Mouse (Mus musculus): Measurements from ENCODE around the gene Rgl1. TPM values are rescaled to one million over a fixed set of nuclear protein-coding genes. Genes with fewer than 3 reads are reported as not detected.

Gene Rgl1
- polyA plus RNA-seq, 1 experiment from 2014 or later: 26.3 TPM

DNA sequence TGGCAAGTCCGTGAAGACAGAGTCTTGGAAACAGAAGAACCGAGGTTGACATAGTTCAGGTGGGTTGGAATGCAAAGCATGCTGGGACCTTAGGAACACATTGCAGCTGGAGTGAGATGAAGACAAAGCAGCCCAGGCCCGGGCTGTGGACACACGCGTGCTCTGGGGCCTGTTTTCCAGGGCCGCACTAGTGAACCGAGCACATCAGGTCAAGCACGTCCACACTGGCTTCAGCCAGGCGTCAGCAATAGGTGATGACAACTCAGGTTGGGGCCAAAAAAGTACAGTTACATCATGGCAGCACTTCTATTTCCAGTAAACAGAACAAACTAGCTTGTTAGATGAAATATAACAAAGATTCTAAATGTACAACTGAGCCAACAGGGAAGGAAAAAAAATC, 27.4 kb downstream of the Rgl1 start:
- Histone ChIP-seq H3K4me2 (no peak overlapping the region), H3K27me3 (replicated peaks; ENCODE audit: control insufficient read depth, insufficient read depth, low read length) (no peaks in the 10 kb centered on the region), H3K36me3 (ENCODE audit: control insufficient read depth, insufficient read depth, low read length) (no peaks in the 10 kb centered on the region), H3K9me3 (ENCODE audit: control insufficient read depth, low read length) (no peaks in the 10 kb centered on the region), H3K4me3 (ENCODE audit: low read depth, low read length) (no peak overlapping the region), H3K9ac (ENCODE audit: low read depth, low read length) (no peak overlapping the region), H3K4me1 (replicated peaks; ENCODE audit: control insufficient read depth, insufficient read depth, low read length) (no peaks in the 10 kb centered on the region), H3K27ac (ENCODE audit: low read depth, low read length) (no peak overlapping the region)
- ATAC-seq (replicated peaks; ENCODE audit: low FRiP score): no peak
- DNase-seq (ENCODE audit: low spot score): no peak
- 88% methylated on average over 9 of the region's 9 CpGs for WGBS

- Histone ChIP-seq H3K27me3 (replicated peaks; ENCODE audit: control insufficient read depth, insufficient read depth, low read length) (no peaks in the 10 kb centered on the region), H3K36me3 (ENCODE audit: control insufficient read depth, insufficient read depth, low read length) (no peaks in the 10 kb centered on the region), H3K4me2 (no peak overlapping the region), H3K9me3 (ENCODE audit: control insufficient read depth, low read length) (no peaks in the 10 kb centered on the region), H3K4me1 (replicated peaks; ENCODE audit: control insufficient read depth, insufficient read depth, low read length) (no peaks in the 10 kb centered on the region), H3K27ac (ENCODE audit: low read depth, low read length) (no peak overlapping the region), H3K4me3 (ENCODE audit: low read depth, low read length) (no peak overlapping the region), H3K9ac (ENCODE audit: low read depth, low read length) (no peak overlapping the region)
- 32% methylated on average over 4 of the region's 5 CpGs for WGBS
- no peak for DNase-seq (ENCODE audit: low spot score)
- no peak for ATAC-seq (replicated peaks; ENCODE audit: low FRiP score)
These were observed 38.4 kb downstream of the Rgl1 start for GRCm38 (mm10) chr1:152727604-152728236.

- no peak overlapping the region for H3K27ac ChIP-seq (ENCODE audit: low read depth, low read length)
- DNase-seq (ENCODE audit: low spot score) (no peak), ATAC-seq (replicated peaks; ENCODE audit: low FRiP score) (no peak)
- H3K9ac ChIP-seq (ENCODE audit: low read depth, low read length): no peak overlapping the region
- H3K4me2 ChIP-seq: no peak overlapping the region
- H3K9me3 ChIP-seq (ENCODE audit: control insufficient read depth, low read length): no peaks in the 10 kb centered on the region
- no peaks in the 10 kb centered on the region for H3K36me3 ChIP-seq (ENCODE audit: control insufficient read depth, insufficient read depth, low read length)
- H3K4me3 ChIP-seq (ENCODE audit: low read depth, low read length): no peak overlapping the region
- 68% methylated on average over 3 of the region's 3 CpGs for WGBS
- no peaks in the 10 kb centered on the region for H3K27me3 ChIP-seq (replicated peaks; ENCODE audit: control insufficient read depth, insufficient read depth, low read length)
- H3K4me1 ChIP-seq (replicated peaks; ENCODE audit: control insufficient read depth, insufficient read depth, low read length): no peaks in the 10 kb centered on the region; the same call in 1 of the 2 replicates
These were observed 40.1 kb downstream of the Rgl1 start for GRCm38 (mm10) chr1:152726095-152726494.

DNA sequence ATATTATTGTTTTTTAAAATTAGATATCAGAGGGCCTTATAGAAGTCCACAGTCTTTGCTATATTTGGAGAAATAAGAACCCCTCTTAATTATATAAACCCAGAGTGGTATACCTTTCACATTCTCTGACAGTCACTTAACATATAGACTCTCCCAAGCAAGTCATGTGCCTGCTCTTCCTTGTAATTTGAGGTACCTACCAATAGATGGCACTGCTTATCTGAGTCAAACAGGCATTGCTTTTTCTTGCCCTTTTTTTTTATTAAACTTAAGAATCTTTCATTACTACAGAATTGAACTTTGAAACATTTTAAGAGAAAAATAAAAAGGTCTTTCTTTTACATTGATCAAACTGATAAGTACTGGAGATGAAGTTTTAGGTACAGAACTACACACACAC, 41.9 kb downstream of the Rgl1 start:
- ATAC-seq (replicated peaks; ENCODE audit: low FRiP score): no peak
- Histone ChIP-seq H3K4me2 (no peak overlapping the region), H3K27me3 (replicated peaks; ENCODE audit: control insufficient read depth, insufficient read depth, low read length) (no peaks in the 10 kb centered on the region), H3K27ac (ENCODE audit: low read depth, low read length) (no peak overlapping the region), H3K4me3 (ENCODE audit: low read depth, low read length) (no peak overlapping the region), H3K4me1 (replicated peaks; ENCODE audit: control insufficient read depth, insufficient read depth, low read length) (no peaks in the 10 kb centered on the region; the same call in 1 of the 2 replicates), H3K36me3 (ENCODE audit: control insufficient read depth, insufficient read depth, low read length) (no peaks in the 10 kb centered on the region), H3K9me3 (ENCODE audit: control insufficient read depth, low read length) (no peaks in the 10 kb centered on the region), H3K9ac (ENCODE audit: low read depth, low read length) (no peak overlapping the region)
- no peak for DNase-seq (ENCODE audit: low spot score)

DNA sequence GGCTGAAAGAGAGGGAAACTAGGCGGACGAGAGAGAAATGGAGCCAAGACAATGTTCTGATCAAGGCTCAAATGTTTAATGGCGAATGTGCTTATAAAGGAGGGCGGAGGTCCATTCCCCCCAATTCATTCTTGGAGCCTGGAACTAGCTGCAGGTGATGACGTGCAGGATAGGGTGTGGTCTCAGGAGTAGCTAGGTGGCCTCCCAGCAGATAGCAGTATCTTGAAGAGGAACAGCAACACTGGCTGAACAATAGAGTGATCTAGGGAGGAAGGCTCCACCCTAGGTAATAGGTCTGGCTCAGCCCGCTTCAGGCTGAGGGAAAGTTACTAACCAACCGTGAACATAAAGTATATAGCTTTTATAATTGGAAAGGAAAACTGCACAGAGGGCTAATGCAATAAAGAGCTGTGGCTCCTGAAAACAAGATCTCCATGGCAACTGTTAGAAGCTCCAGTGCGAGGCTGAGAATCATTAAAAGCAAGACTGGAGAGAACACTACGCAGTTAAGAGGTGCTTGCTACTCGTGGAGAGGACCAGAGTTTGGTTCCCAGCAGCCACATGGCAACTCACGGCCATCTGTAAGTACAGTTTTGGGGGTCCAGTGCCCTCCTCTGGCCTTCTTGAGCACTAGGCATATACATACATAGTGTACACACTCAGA, 44.5 kb downstream of the Rgl1 start:
- ATAC-seq (replicated peaks; ENCODE audit: low FRiP score) (no peak), DNase-seq (ENCODE audit: low spot score) (no peak)
- H3K4me3 ChIP-seq (ENCODE audit: low read depth, low read length): no peak overlapping the region
- no peaks in the 10 kb centered on the region for H3K36me3 ChIP-seq (ENCODE audit: control insufficient read depth, insufficient read depth, low read length)
- H3K27me3 ChIP-seq (replicated peaks; ENCODE audit: control insufficient read depth, insufficient read depth, low read length): no peaks in the 10 kb centered on the region
- WGBS: 78% methylated on average over 11 of the region's 11 CpGs
- no peak overlapping the region for H3K27ac ChIP-seq (ENCODE audit: low read depth, low read length)
- H3K9me3 ChIP-seq (ENCODE audit: control insufficient read depth, low read length): no peaks in the 10 kb centered on the region
- H3K9ac ChIP-seq (ENCODE audit: low read depth, low read length): no peak overlapping the region
- H3K4me2 ChIP-seq: no peak overlapping the region
- no peaks in the 10 kb centered on the region; the same call in 1 of the 2 replicates for H3K4me1 ChIP-seq (replicated peaks; ENCODE audit: control insufficient read depth, insufficient read depth, low read length)

GRCm38 (mm10) chr1:152720969-152721368, 45.2 kb downstream of the Rgl1 start:
- Histone ChIP-seq H3K9ac (ENCODE audit: low read depth, low read length) (no peak overlapping the region), H3K36me3 (ENCODE audit: control insufficient read depth, insufficient read depth, low read length) (no peaks in the 10 kb centered on the region), H3K4me3 (ENCODE audit: low read depth, low read length) (no peak overlapping the region), H3K4me1 (replicated peaks; ENCODE audit: control insufficient read depth, insufficient read depth, low read length) (no peaks in the 10 kb centered on the region; the same call in 1 of the 2 replicates), H3K27ac (ENCODE audit: low read depth, low read length) (no peak overlapping the region), H3K4me2 (no peak overlapping the region), H3K9me3 (ENCODE audit: control insufficient read depth, low read length) (no peaks in the 10 kb centered on the region), H3K27me3 (replicated peaks; ENCODE audit: control insufficient read depth, insufficient read depth, low read length) (no peaks in the 10 kb centered on the region)
- no peak for ATAC-seq (replicated peaks; ENCODE audit: low FRiP score)
- WGBS: 53% methylated on average over 4 of the region's 4 CpGs
- DNase-seq (ENCODE audit: low spot score): no peak

- Histone ChIP-seq H3K27ac (ENCODE audit: low read depth, low read length) (no peak overlapping the region), H3K9me3 (ENCODE audit: control insufficient read depth, low read length) (no peaks in the 10 kb centered on the region), H3K9ac (ENCODE audit: low read depth, low read length) (no peak overlapping the region), H3K4me3 (ENCODE audit: low read depth, low read length) (no peak overlapping the region), H3K27me3 (replicated peaks; ENCODE audit: control insufficient read depth, insufficient read depth, low read length) (no peaks in the 10 kb centered on the region), H3K4me1 (replicated peaks; ENCODE audit: control insufficient read depth, insufficient read depth, low read length) (no peaks in the 10 kb centered on the region; the same call in 1 of the 2 replicates), H3K4me2 (no peak overlapping the region), H3K36me3 (ENCODE audit: control insufficient read depth, insufficient read depth, low read length) (no peaks in the 10 kb centered on the region)
- ATAC-seq (replicated peaks; ENCODE audit: low FRiP score) (no peak), DNase-seq (ENCODE audit: low spot score) (no peak)
- 47% methylated on average over 6 of the region's 6 CpGs for WGBS
These were observed 48.0 kb downstream of the Rgl1 start for GRCm38 (mm10) chr1:152718200-152718599.

GRCm38 (mm10) chr1:152717329-152717728, 48.8 kb downstream of the Rgl1 start:
- Histone ChIP-seq H3K27ac (ENCODE audit: low read depth, low read length) (no peak overlapping the region), H3K4me3 (ENCODE audit: low read depth, low read length) (no peak overlapping the region), H3K4me2 (no peak overlapping the region), H3K9me3 (ENCODE audit: control insufficient read depth, low read length) (no peaks in the 10 kb centered on the region), H3K9ac (ENCODE audit: low read depth, low read length) (no peak overlapping the region), H3K27me3 (replicated peaks; ENCODE audit: control insufficient read depth, insufficient read depth, low read length) (no peaks in the 10 kb centered on the region), H3K36me3 (ENCODE audit: control insufficient read depth, insufficient read depth, low read length) (no peaks in the 10 kb centered on the region), H3K4me1 (replicated peaks; ENCODE audit: control insufficient read depth, insufficient read depth, low read length) (no peaks in the 10 kb centered on the region; the same call in 1 of the 2 replicates)
- no peak for DNase-seq (ENCODE audit: low spot score)
- WGBS: 79% methylated on average over 1 of the region's 1 CpGs
- no peak for ATAC-seq (replicated peaks; ENCODE audit: low FRiP score)

DNA sequence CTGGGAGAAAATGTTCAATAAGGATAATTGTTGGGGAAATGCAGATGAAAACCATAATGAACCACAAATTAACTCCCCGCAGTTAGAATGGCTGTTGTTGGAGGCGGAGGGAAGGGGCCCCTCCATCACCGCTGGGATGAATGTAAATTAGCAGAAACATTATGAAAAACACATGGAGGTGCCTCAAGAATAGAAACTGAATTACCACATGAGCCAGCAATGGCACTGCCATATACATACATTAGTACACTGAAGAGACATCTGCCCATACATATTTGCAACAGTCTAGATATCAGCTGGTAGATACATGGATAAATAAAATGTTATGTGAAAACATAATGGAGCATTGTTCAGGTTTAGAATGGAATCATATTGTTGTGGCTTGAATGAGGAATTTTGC, 51.7 kb downstream of the Rgl1 start:
- DNase-seq (ENCODE audit: low spot score): no peak
- no peak for ATAC-seq (replicated peaks; ENCODE audit: low FRiP score)
- Histone ChIP-seq H3K36me3 (ENCODE audit: control insufficient read depth, insufficient read depth, low read length) (no peaks in the 10 kb centered on the region), H3K9me3 (ENCODE audit: control insufficient read depth, low read length) (no peaks in the 10 kb centered on the region), H3K4me1 (replicated peaks; ENCODE audit: control insufficient read depth, insufficient read depth, low read length) (no peaks in the 10 kb centered on the region), H3K27ac (ENCODE audit: low read depth, low read length) (no peak overlapping the region), H3K9ac (ENCODE audit: low read depth, low read length) (no peak overlapping the region), H3K4me2 (no peak overlapping the region), H3K4me3 (ENCODE audit: low read depth, low read length) (no peak overlapping the region), H3K27me3 (replicated peaks; ENCODE audit: control insufficient read depth, insufficient read depth, low read length) (no peaks in the 10 kb centered on the region)
- WGBS: 90% methylated on average over 3 of the region's 3 CpGs
